Mouse (Mus musculus) stomach, embryonic 16.5 days (tissue): Measurements from ENCODE around the gene Birc2. TPM values are rescaled to one million over a fixed set of nuclear protein-coding genes. Genes with fewer than 3 reads are reported as not detected.

Experiments
- ATAC-seq: fragments of 200-750 bp; cut with Nextera tagmentation; 2 replicates; pipeline ENCODE4 v1.8.0; 2017; ENCODE audit warnings: moderate number of reproducible peaks, moderate TSS enrichment; ENCODE audit not compliant: insufficient read depth, low FRiP score
- H3K27ac ChIP-seq: fragments of 300-500 bp; sonication (generic); 2 replicates; pipeline ENCODE4 v1.5.1; 2014; ENCODE audit warnings: low read length
- H3K27me3 ChIP-seq: fragments of 300-500 bp; sonication (generic); 2 replicates; pipeline ENCODE4 v1.6.1; 2014; ENCODE audit warnings: low read length, control low read depth, mixed read lengths; ENCODE audit not compliant: control insufficient read depth, insufficient read depth
- H3K36me3 ChIP-seq: fragments of 300-500 bp; sonication (generic); 2 replicates; pipeline ENCODE4 v1.6.1; 2014; ENCODE audit warnings: low read length; ENCODE audit not compliant: control insufficient read depth, insufficient read depth
- H3K4me1 ChIP-seq: fragments of 300-500 bp; sonication (generic); 2 replicates; pipeline ENCODE4 v1.6.1; 2014; ENCODE audit warnings: low read length, control low read depth, mixed read lengths; ENCODE audit not compliant: control insufficient read depth, insufficient read depth
- H3K4me2 ChIP-seq: fragments of 300-500 bp; sonication (generic); 2 replicates; pipeline ENCODE4 v1.6.1; 2014; ENCODE audit warnings: low read depth, low read length, mixed read lengths
- H3K4me3 ChIP-seq: fragments of 300-500 bp; sonication (generic); replicated peaks from 2 replicates; pipeline ENCODE4 v1.5.1; 2014; ENCODE audit warnings: mild to moderate bottlenecking, low read length
- H3K9ac ChIP-seq: fragments of 300-500 bp; sonication (generic); 2 replicates; pipeline ENCODE4 v1.6.1; 2014; ENCODE audit warnings: low read length
- H3K9me3 ChIP-seq: fragments of 300-500 bp; sonication (generic); replicated peaks from 2 replicates; pipeline ENCODE4 v1.6.1; 2016; ENCODE audit warnings: low read length, control low read depth; ENCODE audit not compliant: control insufficient read depth
- WGBS: fragments of 180-500 bp; shearing (Covaris S2); extraction: QIAGEN DNeasy Blood & Tissue Kit; methylation state at CpG from one replicate; pipeline ENCODE4 v1.1.7; 2014; 5-methylcytosine and 5-hydroxymethylcytosine counted together
- polyA plus RNA-seq: library from polyadenylated mRNA; unstranded; fragments of >200 nt; fragmentation: Nextera tagmentation; extraction: Ambion mirVana; gene quantifications from 2 replicates; pipeline ENCODE4 v1.2.1, GENCODE M21; 2015

The Birc2 gene
- polyA plus RNA-seq: 34.1 and 40.0 TPM in 2 replicates

- WGBS: under 1% methylated on average over 68 of the region's 68 CpGs
- Histone ChIP-seq H3K27ac (peak within 1 kb of the TSS; percentile 99), H3K4me2 (peak within 1 kb of the TSS; percentile 82), H3K9ac (peak within 1 kb of the TSS; percentile 91), H3K9me3 (no peaks in the 10 kb centered on the region), H3K4me3 (peak within 1 kb of the TSS; percentile 73), H3K4me1 (peaks cover 16% of the 10 kb centered on the region), H3K27me3 (no peaks in the 10 kb centered on the region), H3K36me3 (peaks cover 4% of the 10 kb centered on the region; the same call in 1 of the 2 replicates)
- ATAC-seq: peak; percentile 98
These were observed at the start of gene Birc2 for GRCm38 (mm10) chr9:7836905-7837805. Gene Birc2, minus strand, starts transcription at chr9:7837064.

GRCm38 (mm10) chr9:7884346-7884745 lies 47.5 kb upstream of the Birc2 start:
- WGBS: 98% methylated on average over 3 of the region's 3 CpGs
- no peaks in the 10 kb centered on the region for H3K36me3 ChIP-seq
- no peak overlapping the region for H3K9ac ChIP-seq
- H3K4me3 ChIP-seq: no peak overlapping the region
- no peaks in the 10 kb centered on the region for H3K4me1 ChIP-seq
- H3K27me3 ChIP-seq: no peaks in the 10 kb centered on the region
- H3K9me3 ChIP-seq: no peaks in the 10 kb centered on the region
- H3K4me2 ChIP-seq: no peak overlapping the region
- no peak for ATAC-seq
- no peak overlapping the region for H3K27ac ChIP-seq

- no peaks in the 10 kb centered on the region for H3K9me3 ChIP-seq
- no peak overlapping the region for H3K27ac ChIP-seq
- H3K9ac ChIP-seq: no peak overlapping the region
- no peak for ATAC-seq
- no peaks in the 10 kb centered on the region for H3K36me3 ChIP-seq
- H3K4me3 ChIP-seq: no peak overlapping the region
- no peaks in the 10 kb centered on the region for H3K27me3 ChIP-seq
- 94% methylated on average over 1 of the region's 1 CpGs for WGBS
- no peaks in the 10 kb centered on the region for H3K4me1 ChIP-seq
- H3K4me2 ChIP-seq: no peak overlapping the region
These were observed 45.5 kb upstream of the Birc2 start for GRCm38 (mm10) chr9:7882304-7882865.

DNA sequence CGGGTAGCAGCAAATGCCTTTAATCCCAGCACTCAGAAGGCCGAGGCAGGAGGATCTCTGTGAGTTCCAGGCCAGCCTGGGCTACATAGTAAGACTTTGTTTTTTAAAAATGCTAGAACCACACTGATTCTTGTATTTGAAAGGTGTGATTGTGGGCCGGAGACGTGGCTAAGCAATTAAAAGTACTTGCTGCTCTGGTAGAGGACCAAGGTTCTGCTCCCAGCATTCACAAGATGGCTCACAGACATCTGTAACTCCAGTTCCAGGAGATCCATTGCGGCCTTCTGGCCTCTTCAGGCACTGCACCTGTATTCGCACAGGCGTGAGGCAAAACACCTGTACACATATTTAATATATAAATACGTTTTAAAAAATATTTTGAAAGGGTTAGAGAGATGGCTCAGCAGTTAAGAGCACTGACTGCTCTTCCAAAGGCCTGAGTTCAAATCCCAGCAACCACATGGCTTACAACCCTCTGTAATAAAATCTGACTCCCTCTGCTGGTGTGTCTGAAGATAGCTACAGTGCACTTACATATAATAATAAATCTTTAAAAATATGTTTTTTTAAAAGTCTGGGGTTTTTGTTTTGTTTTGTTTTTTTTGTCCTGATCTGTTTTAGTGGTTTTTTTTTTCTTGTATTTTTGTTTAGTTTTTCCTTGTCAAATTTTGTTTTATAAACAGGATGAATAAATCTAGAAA lies 36.8 kb upstream of the Birc2 start:
- H3K27me3 ChIP-seq: no peaks in the 10 kb centered on the region
- H3K4me1 ChIP-seq: no peaks in the 10 kb centered on the region
- no peak overlapping the region for H3K9ac ChIP-seq
- no peaks in the 10 kb centered on the region for H3K36me3 ChIP-seq
- ATAC-seq: no peak
- peak overlapping the region; percentile 83; the same call in 1 of the 2 replicates for H3K4me2 ChIP-seq
- H3K9me3 ChIP-seq: no peaks in the 10 kb centered on the region
- H3K4me3 ChIP-seq: no peak overlapping the region; the same call in 1 of the 2 replicates
- WGBS: 92% methylated on average over 8 of the region's 8 CpGs
- no peak overlapping the region for H3K27ac ChIP-seq

- H3K36me3 ChIP-seq: no peaks in the 10 kb centered on the region
- H3K4me1 ChIP-seq: no peaks in the 10 kb centered on the region
- 3% methylated on average over 26 of the region's 26 CpGs for WGBS
These were observed 36.0 kb upstream of the Birc2 start, which contains the start of gene Birc3 for GRCm38 (mm10) chr9:7872775-7873439. Gene Birc3, minus strand, starts transcription at chr9:7873186.

DNA sequence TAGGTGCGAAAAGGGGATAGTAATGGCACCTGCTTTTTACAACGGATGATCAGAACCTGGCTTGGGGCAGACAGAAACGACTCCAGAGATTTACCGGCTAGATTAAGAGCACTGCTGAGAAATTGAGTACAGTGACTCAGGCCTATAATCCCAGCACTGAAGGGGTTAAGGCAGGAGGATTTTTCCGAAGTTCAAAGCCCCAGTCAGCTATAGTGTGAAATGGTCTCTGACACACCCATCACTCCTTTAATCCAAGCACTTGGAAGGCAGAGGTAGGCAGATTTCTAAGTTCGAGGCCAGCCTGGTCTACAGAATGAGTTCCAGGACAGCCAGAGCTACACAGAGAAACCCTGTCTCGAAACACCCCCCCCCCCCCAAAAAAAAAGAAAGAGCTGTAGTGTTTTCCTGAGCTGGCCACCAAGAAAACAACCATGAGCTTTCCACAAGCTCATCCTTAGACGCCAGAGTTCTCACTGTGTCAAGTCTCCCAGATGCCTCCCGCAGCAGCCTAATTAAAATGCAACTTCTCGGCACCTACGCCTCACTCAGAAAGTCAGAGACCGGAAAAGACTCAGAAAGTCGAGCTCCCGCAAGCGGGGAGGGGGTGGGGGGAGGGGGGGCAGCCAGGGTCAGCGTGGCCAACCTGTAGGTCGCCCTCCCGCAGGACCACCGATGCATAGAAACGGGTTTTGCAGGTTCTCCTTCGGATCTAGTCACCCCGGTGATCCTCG lies 35.3 kb upstream of the Birc2 start:
- H3K36me3 ChIP-seq: peaks cover 7% of the 10 kb centered on the region; the same call in 1 of the 2 replicates
- H3K4me1 ChIP-seq: no peaks in the 10 kb centered on the region
- H3K27me3 ChIP-seq: no peaks in the 10 kb centered on the region
- H3K9me3 ChIP-seq: no peaks in the 10 kb centered on the region
- ATAC-seq: peak; percentile 48
- peak overlapping the region; percentile 83 for H3K4me2 ChIP-seq
- H3K4me3 ChIP-seq: peak overlapping the region; percentile 72
- peak overlapping the region; percentile 91 for H3K9ac ChIP-seq
- WGBS: 14% methylated on average over 23 of the region's 23 CpGs
- peak overlapping the region; percentile 84 for H3K27ac ChIP-seq

More at GRCm38 (mm10) chr9:7872775-7873439, 36.0 kb upstream of the Birc2 start, which contains the start of gene Birc3:
- peak within 1 kb of the TSS; percentile 72 for H3K4me3 ChIP-seq
- H3K9ac ChIP-seq: peak within 1 kb of the TSS; percentile 91
- H3K27me3 ChIP-seq: no peaks in the 10 kb centered on the region
- peak within 1 kb of the TSS; percentile 83 for H3K4me2 ChIP-seq
- no peaks in the 10 kb centered on the region for H3K9me3 ChIP-seq
- peak within 1 kb of the TSS; percentile 84 for H3K27ac ChIP-seq
- ATAC-seq: peak; percentile 95

DNA sequence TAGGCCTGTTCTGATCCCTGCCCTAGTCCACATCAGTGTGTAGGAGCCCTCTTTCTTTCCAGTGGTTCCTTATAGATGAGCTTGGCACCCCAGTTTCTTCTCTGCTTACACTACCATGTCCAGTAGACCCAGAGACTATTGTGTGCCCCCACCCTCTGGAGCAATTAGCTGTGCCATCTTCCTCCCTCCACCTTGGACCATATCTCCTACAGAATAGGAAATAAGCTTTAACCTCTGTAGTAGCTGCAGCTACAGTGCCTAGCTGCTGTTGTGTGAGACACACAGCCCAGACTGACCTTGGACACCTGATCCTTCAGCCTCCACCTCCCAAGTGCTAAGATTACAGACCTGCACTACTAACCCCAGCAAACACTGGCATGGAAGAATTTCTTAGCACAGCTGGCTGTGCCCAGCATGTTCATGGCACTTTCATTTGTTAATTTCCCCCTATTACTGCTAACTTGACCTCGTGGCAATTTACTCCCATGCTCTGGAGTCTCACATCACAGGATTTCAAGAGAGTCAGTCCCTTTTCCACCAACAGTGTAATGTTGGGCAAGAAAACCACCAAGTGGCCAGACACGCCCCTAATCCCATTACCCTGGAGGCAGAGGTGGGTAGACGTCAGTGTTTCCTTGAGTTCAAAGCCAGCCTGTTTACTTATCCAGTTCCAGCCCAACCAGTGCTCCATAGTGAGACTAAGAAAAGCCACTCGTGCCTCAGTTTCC lies 34.6 kb upstream of the Birc2 start:
- Histone ChIP-seq H3K27ac (no peak overlapping the region), H3K4me2 (peak overlapping the region; percentile 83)

More for the DNA sequence above, 34.6 kb upstream of the Birc2 start:
- 62% methylated on average over 4 of the region's 4 CpGs for WGBS
- H3K27me3 ChIP-seq: no peaks in the 10 kb centered on the region
- peak overlapping the region; percentile 72 for H3K4me3 ChIP-seq
- peaks cover 7% of the 10 kb centered on the region; the same call in 1 of the 2 replicates for H3K36me3 ChIP-seq
- H3K9ac ChIP-seq: no peak overlapping the region
- ATAC-seq: no peak
- H3K4me1 ChIP-seq: no peaks in the 10 kb centered on the region
- no peaks in the 10 kb centered on the region for H3K9me3 ChIP-seq
